Mouse (Mus musculus) A20 (cell line): ENCODE results near the gene Asxl2.
"Not testable (repeated sequence)": the region's sequence is repeated elsewhere in the genome, so short reads cannot be mapped to it uniquely, and the experiment has no call there.

ENCODE experiments used
- DNase-seq: peaks from one replicate; pipeline ENCODE4 v3.0.0-alpha.2; 2011; ENCODE audit warnings: low read depth, low spot score

The Asxl2 gene

DNA sequence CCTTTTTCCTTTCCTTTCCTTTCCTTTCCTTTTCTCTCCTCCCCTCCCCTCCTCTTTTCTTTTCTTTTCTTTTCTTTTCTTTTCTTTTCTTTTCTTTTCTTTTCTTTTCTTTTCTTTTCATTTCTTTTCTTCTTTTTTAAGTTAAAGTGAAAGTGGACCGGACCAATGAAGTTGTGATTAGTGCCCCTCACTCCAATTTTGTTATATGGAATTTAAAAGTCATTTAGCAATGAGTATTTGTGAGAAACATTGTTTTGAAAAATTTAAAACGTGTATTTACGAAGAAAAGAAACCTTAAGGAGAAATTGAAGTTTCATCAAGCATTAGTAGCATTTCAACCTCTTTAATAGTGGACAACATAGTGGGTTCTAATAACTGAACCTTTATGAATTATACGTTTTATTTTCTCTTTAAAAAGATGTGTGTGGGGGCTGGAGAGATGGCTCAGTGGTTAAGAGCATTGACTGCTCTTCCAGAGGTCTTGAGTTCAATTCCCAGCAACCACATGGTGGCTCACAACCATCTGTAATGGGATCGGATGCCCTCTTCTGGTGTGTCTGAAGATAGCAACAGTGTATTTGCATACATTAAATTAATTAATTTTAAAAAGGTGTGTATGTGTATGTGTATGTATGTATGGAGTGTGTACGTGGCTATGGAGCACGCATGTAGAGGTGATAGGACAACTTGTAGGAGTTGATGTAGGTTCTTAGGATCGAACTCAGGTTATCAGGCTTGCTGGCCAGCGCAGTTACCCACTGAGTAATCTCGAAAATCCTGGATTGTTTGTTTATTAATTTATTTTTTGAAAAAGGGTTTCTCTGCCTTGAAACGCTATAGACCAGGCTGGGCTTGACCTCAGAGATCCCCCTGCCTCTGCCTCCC is 1.5 kb downstream of the Asxl2 start:
- DNase-seq: peak; percentile 56

DNA sequence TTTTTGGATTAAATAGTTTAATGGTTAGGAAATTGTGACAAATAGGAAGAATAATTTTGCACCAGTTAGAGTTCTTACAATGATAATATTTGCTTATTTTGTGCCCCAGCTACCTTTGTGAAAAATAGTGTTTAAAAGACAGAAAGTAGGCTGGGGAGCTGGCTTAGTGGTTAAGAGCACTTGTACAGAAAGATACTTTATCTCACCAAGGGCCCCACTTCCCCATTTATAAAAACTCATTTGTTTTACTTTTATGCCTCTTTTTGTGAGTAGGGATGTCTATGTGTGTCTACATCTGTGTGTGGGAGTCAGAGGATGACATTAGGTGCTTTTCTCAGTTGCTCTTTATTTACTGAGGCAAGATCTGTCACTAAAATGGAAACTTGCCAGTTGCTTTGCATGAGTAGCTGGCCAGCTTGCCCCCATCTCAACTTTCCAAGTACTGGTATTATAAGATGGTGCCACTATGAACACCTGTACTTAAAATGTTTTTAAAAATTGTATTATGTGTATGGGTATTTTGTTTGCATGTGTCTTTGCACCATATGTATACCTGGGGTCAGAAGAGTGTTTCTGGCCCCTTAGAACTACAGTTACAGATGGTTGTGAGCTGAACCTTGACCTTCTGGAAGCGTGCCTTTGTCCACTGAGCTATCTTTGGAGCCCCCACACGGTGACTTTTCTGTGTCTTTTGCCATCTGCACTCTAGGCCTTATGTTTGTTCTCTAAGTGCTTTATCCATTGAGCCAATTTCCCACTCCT is 3.2 kb downstream of the Asxl2 start:
- peak; percentile 80 for DNase-seq

DNA sequence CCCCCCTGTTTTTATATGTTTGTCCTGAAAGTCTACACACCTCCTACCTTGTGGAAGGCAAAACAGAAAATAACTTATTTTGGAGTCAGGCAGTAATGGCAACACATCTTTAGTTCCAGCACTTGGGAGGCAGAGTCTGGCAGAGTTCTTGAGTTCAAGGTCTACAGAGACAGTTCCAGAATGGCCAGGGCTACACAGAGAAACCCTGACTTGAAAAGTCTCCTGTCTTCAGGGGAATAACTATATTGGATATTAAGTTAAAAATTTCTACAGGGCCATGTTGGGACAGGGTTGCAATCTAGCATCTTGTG is 3.7 kb downstream of the Asxl2 start:
- DNase-seq: no peak

DNA sequence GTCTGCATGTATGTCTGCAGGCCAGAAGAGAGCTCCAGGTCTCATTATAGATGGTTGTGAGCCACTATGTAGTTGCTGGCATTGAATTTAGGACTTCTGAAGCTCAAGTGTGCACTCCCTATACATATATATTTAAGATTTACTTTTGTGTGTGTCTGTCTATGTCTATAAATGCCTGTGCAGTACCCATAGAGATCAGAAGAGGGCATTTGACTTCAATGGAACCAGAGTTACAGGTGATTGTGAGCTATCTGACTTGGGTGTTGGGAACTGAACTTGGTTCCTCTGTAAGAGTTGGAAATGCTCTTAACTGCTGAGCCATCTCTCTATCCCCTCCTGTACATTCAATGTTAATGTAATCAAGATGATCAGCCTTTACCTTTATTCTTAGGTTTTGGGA is 4.3 kb downstream of the Asxl2 start:
- peak; percentile 49 for DNase-seq

DNA sequence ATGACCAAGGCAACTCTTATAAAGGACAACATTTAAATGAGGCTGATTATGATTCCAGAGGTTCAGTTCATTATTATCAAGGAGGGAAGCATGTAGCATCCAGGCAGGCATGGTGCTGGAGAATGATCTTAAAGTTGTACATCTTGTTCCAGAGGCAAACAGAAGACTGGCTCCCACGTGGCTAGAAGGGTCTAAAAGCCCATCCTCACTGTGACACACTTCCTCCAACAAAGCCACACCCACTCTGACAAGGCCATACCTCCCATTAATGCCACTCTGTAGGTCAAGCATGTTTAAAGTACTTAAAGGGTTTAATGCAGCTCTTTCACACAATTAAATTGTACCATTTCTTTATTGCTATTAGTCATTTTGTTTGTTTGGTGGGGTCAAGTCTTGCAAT is 7.1 kb downstream of the Asxl2 start:
- peak; percentile 28 for DNase-seq

DNA sequence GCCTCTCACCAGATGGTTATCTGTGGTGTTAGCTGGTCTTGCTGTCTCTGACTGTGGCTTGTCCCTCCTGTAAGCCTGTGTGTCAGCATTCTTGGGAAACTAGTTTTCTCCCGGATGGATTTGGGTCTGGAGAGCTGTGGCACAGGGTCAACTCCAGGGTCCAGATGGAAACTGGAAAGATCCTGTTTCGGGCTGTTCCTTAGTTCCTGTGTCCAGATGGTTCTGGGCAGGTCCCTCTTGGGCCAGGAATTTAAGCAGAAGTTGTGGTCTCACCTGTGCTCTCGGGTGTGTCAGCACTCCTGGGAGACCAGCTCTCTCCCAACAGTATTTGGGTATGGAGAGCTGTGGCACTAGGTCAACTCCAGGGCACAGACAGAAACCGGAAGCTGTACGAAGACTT is 9.8 kb downstream of the Asxl2 start:
- no peak for DNase-seq

DNA sequence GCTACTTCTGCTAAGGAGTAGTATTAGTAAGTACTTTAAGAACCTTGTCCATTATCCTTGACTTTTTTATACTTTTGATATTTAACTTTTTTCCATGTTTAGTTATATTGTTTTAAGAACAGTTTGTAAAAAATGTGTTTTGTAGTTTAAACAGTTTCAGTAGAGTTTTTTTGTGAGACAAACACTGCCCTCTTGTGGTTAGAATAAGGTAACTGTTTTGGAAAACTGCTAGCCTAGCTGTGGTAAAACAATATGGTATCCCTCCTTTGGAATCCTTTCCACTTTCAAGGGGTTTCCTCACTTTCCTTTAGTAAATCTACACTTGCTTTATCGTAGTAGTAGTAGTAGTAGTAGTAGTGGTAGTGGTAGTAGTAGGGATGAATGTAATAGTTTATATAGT is 11.2 kb downstream of the Asxl2 start:
- peak; percentile 42 for DNase-seq

DNA sequence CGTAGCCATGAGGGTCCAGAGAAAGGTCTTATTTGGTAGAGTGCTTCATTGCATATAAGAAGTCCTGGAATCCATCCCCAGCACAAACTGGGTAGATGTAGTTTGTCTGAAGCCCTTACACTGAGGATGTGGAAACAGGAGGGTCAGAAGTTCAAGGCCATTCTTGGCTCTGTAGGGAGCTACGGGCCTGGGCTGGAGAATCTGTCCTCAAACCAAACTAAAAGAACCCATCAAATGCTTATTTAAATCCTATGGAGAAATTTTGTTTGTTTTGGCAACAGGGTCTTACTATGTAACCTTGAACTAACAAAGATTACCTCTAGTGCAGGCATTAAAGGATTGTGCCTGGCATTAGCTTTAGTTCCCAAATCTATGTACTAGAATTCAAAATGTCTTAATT is 14.3 kb downstream of the Asxl2 start:
- DNase-seq: no peak

DNA sequence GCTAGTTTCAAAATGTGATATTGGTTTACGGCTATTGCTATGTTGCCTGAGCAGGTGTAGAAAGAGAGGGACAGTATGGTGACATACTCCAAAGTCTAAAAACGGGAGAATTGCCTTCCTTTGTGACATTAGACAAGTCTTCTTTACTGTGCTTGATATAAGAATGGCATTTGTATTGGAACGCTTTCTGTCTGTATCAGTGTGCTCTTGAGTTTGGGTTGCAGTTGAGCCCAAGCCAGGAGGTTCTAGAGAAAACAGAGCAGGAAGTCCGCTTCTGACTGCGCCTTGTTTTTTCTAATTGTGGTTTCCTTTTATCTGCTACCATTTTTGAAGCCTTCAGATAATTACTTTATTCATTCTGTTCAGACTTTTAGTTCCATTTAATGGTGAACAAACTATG is 14.7 kb downstream of the Asxl2 start:
- no peak for DNase-seq

DNA sequence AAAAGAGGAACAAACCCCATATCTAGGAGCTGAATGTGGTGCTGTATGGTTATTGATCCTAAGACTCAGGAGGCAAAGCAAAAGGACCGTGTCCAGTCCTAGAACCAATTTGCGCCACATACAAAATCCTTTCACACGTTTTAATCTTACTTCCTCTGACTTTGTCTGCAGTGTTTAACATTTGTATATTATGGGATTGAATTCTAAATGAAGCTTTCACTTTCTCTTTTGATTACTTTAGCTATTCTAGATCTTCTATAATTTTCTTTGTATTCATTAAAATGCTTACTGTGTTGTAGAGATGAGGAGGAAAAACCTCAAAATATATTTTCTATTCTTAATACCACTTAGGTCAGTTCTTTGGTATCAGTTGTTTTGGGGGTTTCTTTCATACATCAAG is 26.9 kb downstream of the Asxl2 start:
- no peak for DNase-seq

DNA sequence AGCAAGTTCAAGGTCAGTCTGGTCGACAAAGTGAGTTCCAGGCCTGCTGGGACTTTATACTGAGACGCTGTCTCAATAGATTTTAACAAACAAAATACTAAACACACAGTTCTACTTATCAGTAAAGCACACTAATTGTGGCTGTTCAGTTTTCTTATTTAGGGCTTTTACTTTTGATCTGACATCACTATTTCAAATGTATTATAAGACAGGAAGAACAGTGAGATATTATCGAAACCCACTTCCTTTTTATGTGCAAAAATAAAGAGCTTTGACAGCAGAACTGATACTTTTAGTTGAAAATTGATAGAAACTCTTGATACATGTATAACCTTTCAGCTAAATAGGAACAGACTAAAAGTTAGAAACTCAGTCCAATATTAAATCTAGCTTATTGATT is 36.4 kb downstream of the Asxl2 start:
- DNase-seq: no peak

DNA sequence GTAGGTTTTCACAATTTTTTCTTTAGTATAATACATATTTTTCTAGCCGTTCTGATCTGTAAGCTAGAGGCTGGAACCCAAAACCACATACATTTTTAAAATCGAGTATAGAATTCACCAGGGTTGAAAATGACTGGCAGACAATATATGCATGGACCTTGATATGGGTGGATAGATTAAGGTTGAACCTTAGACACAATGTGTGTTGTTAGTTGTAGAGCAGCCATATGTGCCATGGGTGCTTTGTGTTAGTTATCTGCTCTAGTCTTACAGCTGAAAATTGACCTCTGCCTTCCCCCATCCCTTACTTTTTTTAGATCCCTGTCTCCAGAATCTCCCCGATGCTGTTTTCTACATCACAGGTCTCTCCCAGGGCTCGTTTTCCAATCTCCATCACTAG is 73.0 kb downstream of the Asxl2 start:
- DNase-seq: no peak

DNA sequence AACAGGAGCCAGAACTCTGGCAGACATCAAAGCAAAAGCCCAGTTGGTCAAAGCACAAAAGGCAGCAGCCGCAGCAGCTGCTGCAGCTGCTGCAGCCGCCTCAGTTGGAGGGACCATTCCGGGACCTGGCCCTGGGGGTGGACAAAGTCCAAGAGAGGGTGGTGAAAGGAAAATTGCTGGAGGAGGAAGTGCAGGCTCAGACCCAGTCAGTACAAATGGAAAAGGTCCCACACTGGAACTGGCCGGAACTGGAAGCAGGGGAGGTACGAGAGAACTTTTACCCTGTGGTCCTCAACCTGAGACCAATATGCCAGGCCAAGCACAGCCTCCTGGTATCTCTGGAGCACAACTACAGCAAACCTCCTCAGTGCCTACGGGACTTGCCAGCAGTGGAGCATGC is 73.4 kb downstream of the Asxl2 start:
- DNase-seq: no peak

DNA sequence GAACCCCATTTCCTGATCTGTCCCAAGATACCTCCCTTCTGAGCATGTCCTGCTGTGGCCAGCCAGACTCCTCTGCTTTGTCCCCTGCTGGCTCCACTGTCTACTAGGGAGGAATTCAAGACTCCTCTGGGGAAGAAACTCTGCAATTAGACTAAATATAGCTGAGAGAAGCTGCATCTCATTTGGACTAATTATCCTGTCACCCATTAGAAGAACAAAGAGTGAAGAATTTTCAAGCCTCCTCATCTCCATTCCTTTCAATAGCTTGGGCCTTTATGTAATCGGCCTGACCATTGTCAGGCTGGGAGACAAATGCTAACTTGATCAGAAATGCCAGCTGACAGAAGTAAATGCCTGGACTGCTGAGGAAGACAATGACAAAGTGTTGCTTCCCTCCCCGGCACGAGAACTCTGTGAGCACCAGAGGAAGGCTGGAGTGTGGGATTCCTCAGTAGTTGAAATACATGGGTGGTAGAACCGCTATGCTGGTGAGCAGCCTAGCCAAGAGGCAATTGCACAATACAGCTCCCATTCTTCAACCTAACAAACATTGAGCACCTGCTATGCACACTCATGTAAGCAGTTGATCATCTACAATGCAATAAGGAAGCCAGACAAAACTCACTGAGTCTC is 92.1 kb downstream of the Asxl2 start:
- DNase-seq: no peak

DNA sequence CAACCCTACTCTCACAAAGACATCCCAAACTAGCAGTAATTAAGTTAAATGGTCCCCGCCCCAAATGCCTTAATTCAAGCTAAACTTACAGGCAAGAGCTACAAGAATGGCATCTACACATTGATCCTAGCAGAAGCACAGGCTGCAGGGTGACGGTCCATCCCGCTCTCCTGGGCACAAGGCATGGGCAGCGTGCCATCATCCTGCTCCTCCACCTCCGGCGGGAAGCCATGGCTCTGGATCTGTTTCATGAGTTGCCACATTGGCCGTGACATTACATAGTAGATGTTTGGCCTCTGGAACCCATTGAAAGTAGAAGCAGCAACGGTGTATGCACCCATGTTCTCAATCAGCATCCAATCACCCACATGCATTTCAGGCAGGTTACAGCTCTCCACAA is 95.1 kb downstream of the Asxl2 start:
- DNase-seq: not testable (repeated sequence)

DNA sequence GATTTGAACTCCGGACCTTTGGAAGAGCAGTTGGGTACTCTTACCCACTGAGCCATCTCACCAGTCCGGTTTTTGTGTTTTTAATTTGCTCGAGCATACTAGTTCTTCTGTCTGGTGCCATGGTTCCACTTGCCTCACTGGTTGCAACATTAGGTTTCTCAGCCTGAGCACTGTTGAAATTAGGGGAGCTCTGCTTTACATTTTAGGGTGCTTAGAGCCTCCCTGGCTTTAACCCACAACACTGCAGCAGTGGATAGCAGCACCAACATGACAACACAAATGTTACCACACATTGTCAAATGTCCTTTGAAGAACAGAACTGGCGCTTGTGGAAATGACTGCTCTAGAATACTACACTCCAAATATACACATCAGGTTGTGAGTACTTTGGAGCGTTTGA is 98.9 kb downstream of the Asxl2 start:
- DNase-seq: no peak

DNA sequence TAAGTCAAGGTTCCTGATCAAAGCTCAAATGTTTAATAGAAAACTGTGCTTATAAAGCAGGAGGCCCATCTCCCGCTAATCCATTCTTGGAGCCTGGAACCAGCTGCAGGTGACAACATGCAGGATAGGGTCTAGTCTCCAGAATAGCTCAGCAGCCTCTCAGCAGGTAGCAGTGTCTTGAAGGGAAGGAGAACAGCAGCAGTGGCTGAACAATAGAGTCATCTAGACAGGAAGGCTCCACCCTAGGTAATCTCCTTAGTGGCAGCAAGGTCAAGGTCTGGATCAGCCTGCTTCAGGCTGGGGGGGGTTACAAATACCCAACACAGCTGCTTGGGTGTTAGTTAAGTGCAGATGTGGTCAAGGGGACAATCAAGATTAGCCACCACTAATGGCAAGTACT is 108.8 kb downstream of the Asxl2 start:
- not testable (repeated sequence) for DNase-seq

DNA sequence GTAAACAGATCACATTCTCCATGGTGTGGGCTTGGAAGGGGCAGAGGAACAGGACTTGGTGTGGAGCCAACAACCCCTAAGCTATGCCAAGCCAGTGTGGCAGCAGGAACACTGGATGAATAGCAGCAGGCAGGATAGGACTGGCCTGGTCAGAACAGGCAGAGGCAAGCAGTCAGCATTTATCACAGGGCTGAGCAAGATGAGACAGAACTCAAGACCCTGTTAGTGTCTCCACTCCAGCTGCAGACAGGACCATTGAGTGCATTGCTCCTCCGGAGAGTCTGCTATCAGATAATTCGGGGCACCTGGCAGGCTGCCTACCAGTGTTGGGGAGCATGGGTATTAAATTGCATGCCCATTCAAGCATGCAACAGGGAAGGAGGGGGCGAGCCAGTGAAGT is 111.0 kb downstream of the Asxl2 start:
- DNase-seq: no peak

DNA sequence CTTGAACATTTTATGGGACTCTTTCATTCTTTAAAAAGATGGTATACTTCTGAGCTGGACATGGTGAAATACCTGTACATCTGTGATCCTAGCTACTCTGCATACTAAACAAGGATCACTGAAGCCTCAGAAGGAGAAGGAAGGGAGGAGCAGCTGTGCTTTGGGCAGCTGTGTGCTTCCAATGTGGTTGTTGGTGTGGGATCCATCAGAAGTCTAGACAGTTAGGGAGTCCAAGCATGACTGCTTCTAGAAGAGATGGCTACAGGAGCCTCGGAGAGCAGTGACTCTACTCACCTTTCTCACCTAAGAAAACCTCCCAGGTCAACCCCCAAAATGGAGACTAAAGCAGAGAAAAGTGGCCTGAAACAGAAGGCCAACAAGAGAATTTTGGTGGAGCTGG is 111.4 kb downstream of the Asxl2 start:
- no peak for DNase-seq

DNA sequence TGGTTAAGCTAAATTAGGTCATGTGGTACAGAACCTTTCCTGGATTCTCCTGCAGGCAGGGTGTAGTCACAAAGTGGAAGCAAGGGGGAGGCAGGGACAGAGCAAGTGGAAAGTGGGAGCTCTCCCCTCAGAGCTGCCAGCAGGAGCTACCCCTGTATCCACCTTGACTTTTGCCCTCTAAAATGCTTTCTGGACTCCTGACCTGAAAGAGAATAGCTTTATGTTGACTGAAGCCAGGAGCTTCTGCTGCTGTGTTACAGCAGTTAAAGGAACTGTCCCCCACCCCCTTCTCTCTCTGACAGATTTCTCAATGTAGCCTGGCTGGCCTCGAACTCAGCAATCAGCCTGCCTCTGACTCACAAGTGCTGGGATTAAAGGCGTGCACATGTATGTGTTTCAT is 112.9 kb downstream of the Asxl2 start:
- no peak for DNase-seq

DNA sequence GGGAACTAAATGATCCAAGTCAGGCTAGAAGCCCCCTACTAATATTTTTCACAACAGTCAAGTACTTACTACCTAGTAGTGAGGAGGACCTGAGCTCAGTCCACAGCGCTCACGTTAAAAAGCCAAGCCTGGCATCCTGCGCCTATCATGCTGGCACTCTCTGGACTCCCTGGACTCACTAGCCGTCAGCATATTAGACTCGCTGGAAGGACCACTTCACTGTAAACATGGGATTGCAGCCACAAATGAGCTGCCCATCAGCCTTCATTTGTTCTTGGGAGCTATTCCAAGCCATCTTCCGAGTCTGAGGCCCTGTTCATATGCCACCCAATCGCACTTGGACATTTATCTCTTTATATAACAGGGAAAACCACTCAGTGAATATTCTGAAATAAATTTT is 114.2 kb downstream of the Asxl2 start:
- no peak for DNase-seq

DNA sequence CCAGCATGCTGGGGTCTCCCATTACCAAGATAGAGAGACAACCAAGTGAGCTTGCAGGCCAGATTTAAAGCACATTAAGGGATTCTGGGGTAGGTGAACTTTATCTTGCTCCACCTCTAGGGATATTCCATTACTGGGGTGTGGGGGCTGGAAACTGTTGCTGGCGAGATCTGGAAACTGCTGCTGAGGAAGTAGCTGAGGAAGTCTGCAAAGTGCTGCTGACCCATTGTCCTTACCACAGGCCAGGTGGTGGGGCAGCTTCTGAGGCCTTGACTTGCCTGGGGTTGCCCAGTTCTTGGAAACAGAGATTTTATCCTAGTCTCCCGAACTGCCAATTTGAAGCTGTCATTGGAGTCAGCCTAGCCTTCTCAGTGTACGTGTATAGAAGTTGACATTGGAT is 118.8 kb downstream of the Asxl2 start:
- no peak for DNase-seq

DNA sequence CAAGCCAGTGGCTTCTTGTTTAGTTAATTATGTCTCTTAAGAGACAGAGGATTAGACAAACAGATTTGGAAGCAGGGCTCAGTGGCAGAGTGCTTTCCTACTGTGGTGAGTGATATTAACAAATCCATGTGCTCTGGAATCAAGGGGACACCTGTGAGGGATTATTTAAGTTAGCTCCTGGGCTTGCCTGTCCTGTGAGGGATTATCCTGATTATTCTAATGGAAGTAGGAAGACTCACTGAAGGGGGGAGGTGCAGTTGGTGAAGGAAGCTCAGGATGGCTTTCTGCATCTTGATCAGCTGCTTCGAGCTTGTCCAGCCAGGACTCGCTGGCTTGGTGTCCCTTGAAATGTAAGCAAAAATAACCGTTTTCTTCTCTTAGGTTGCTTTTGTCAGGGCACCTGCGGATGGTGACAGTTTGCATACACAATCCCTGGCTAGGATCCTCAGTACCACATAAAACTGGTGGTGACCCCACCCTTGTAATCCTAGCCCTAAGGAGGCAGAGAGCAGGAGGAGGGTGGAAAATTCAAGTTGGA is 119.5 kb downstream of the Asxl2 start:
- DNase-seq: no peak
